Mouse (Mus musculus): ENCODE measurements around the gene Maz. TPM values are rescaled to one million over a fixed set of nuclear protein-coding genes. Genes with fewer than 3 reads are reported as not detected.

Maz gene
- polyA plus RNA-seq, 1 experiment from 2014 or later = 68.3 TPM

- Histone ChIP-seq H3K4me1 (ENCODE audit: control insufficient read depth, insufficient read depth, low read length) (peaks cover 15% of the 10 kb centered on the region), H3K9me3 (ENCODE audit: control insufficient read depth, low read length) (no peaks in the 10 kb centered on the region), H3K36me3 (ENCODE audit: control insufficient read depth, insufficient read depth, low read length) (peaks cover 27% of the 10 kb centered on the region), H3K27ac (replicated peaks; ENCODE audit: low read depth, low read length) (no peak overlapping the region), H3K4me2 (ENCODE audit: low read length) (no peak overlapping the region), H3K27me3 (ENCODE audit: control insufficient read depth, insufficient read depth, low read length) (no peaks in the 10 kb centered on the region), H3K9ac (replicated peaks; ENCODE audit: low read length) (no peak overlapping the region), H3K4me3 (replicated peaks; ENCODE audit: low read depth, low read length) (no peak overlapping the region)
- 94% methylated on average over 6 of the region's 6 CpGs for WGBS
- ATAC-seq (ENCODE audit: low FRiP score, low TSS enrichment) (no peak), DNase-seq (no peak)
Measured at GRCm38 (mm10) chr7:127013385-127013784, 13.5 kb downstream of the Maz start.

GRCm38 (mm10) chr7:127012845-127013244 lies 14.0 kb downstream of the Maz start:
- WGBS = 93% methylated on average over 10 of the region's 10 CpGs
- H3K27ac ChIP-seq (replicated peaks; ENCODE audit: low read depth, low read length) = no peak overlapping the region
- no peaks in the 10 kb centered on the region for H3K9me3 ChIP-seq (ENCODE audit: control insufficient read depth, low read length)
- ATAC-seq (ENCODE audit: low FRiP score, low TSS enrichment) (no peak), DNase-seq (no peak)
- H3K4me2 ChIP-seq (ENCODE audit: low read length) = no peak overlapping the region
- H3K27me3 ChIP-seq (ENCODE audit: control insufficient read depth, insufficient read depth, low read length) = no peaks in the 10 kb centered on the region
- peaks cover 14% of the 10 kb centered on the region for H3K4me1 ChIP-seq (ENCODE audit: control insufficient read depth, insufficient read depth, low read length)
- no peak overlapping the region for H3K9ac ChIP-seq (replicated peaks; ENCODE audit: low read length)
- H3K4me3 ChIP-seq (replicated peaks; ENCODE audit: low read depth, low read length) = no peak overlapping the region
- H3K36me3 ChIP-seq (ENCODE audit: control insufficient read depth, insufficient read depth, low read length) = peaks cover 27% of the 10 kb centered on the region

GRCm38 (mm10) chr7:127012374-127012773 lies 14.5 kb downstream of the Maz start:
- Histone ChIP-seq H3K36me3 (ENCODE audit: control insufficient read depth, insufficient read depth, low read length) (peaks cover 27% of the 10 kb centered on the region), H3K27ac (replicated peaks; ENCODE audit: low read depth, low read length) (no peak overlapping the region), H3K4me3 (replicated peaks; ENCODE audit: low read depth, low read length) (no peak overlapping the region), H3K9ac (replicated peaks; ENCODE audit: low read length) (no peak overlapping the region), H3K27me3 (ENCODE audit: control insufficient read depth, insufficient read depth, low read length) (no peaks in the 10 kb centered on the region), H3K9me3 (ENCODE audit: control insufficient read depth, low read length) (no peaks in the 10 kb centered on the region), H3K4me1 (ENCODE audit: control insufficient read depth, insufficient read depth, low read length) (peaks cover 10% of the 10 kb centered on the region), H3K4me2 (ENCODE audit: low read length) (no peak overlapping the region)
- DNase-seq = no peak
- 92% methylated on average over 6 of the region's 6 CpGs for WGBS
- ATAC-seq (ENCODE audit: low FRiP score, low TSS enrichment) = no peak

DNA sequence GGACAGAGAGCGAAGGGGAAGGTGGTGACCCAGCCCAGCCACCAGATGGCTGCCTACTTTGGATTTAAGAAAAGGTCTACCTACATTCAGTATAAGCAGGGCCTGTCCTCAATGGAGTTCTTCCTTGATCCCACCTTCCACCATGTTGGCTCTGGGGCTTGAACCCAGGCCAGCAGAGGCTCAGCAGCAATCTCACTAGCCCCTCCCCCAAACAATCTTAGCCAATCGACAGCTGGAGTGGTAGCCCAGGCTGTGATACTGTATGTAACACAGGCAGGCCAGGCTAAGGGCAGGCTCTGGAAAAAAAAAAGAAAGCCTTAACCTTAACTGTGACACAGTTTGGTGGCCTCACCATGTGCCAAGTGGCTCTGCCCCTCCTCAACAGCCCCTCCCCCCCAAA lies 15.1 kb downstream of the Maz start:
- Histone ChIP-seq H3K4me1 (ENCODE audit: control insufficient read depth, insufficient read depth, low read length) (peaks cover 10% of the 10 kb centered on the region), H3K4me2 (ENCODE audit: low read length) (no peak overlapping the region), H3K27me3 (ENCODE audit: control insufficient read depth, insufficient read depth, low read length) (no peaks in the 10 kb centered on the region), H3K27ac (replicated peaks; ENCODE audit: low read depth, low read length) (no peak overlapping the region), H3K4me3 (replicated peaks; ENCODE audit: low read depth, low read length) (no peak overlapping the region), H3K36me3 (ENCODE audit: control insufficient read depth, insufficient read depth, low read length) (peaks cover 27% of the 10 kb centered on the region), H3K9ac (replicated peaks; ENCODE audit: low read length) (no peak overlapping the region), H3K9me3 (ENCODE audit: control insufficient read depth, low read length) (no peaks in the 10 kb centered on the region)
- no peak for DNase-seq
- no peak for ATAC-seq (ENCODE audit: low FRiP score, low TSS enrichment)
- 67% methylated on average over 2 of the region's 2 CpGs for WGBS

- H3K36me3 ChIP-seq (ENCODE audit: control insufficient read depth, insufficient read depth, low read length) = peaks cover 27% of the 10 kb centered on the region
- no peak overlapping the region for H3K4me2 ChIP-seq (ENCODE audit: low read length)
- WGBS = 92% methylated on average over 2 of the region's 2 CpGs
- H3K9me3 ChIP-seq (ENCODE audit: control insufficient read depth, low read length) = no peaks in the 10 kb centered on the region
- no peaks in the 10 kb centered on the region for H3K27me3 ChIP-seq (ENCODE audit: control insufficient read depth, insufficient read depth, low read length)
- H3K4me3 ChIP-seq (replicated peaks; ENCODE audit: low read depth, low read length) = no peak overlapping the region
- H3K27ac ChIP-seq (replicated peaks; ENCODE audit: low read depth, low read length) = no peak overlapping the region
- DNase-seq = no peak
- ATAC-seq (ENCODE audit: low FRiP score, low TSS enrichment) = no peak
- peaks cover 10% of the 10 kb centered on the region for H3K4me1 ChIP-seq (ENCODE audit: control insufficient read depth, insufficient read depth, low read length)
- H3K9ac ChIP-seq (replicated peaks; ENCODE audit: low read length) = no peak overlapping the region
Measured at GRCm38 (mm10) chr7:127011051-127011450, 15.8 kb downstream of the Maz start.

DNA sequence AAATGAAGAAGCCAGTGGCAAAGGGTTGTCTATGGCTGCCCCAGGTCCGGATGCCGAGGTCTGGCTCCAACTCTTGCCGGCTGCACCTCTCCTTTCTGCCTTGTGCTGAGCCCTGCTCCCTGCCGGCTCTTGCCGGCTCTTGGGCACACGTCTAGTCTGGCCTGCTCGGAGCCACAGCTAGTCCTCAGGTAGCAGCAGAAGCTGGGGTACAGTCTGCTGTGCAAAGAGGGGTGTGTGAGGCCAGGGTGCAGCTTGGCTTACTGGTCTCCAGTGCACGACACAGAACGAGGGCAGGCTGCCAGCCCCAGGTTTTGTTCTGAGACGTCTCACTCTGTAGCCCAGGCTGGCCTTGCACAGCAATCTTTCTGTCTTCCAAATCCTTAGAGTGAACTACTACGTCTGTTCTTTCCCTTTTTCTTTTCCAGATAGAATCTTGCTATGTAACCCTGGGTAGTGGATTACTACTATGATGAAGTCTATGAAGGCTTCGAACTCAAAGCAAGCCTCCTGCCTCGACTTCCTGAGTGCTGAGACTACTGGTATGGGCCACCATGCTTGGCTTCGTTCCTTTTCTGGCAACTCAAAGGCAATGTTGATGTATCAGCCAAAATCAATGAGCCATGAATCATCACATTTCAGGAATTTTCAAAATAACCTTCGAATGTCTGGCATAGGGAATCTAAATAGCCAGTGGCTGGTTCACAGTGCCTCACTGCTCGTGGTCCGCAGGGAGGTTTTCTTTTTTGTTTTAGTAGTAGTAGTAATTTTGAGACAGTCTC lies 17.3 kb downstream of the Maz start:
- Histone ChIP-seq H3K4me1 (ENCODE audit: control insufficient read depth, insufficient read depth, low read length) (no peaks in the 10 kb centered on the region), H3K27ac (replicated peaks; ENCODE audit: low read depth, low read length) (no peak overlapping the region), H3K4me2 (ENCODE audit: low read length) (no peak overlapping the region), H3K9me3 (ENCODE audit: control insufficient read depth, low read length) (no peaks in the 10 kb centered on the region), H3K36me3 (ENCODE audit: control insufficient read depth, insufficient read depth, low read length) (peaks cover 17% of the 10 kb centered on the region; the same call in 1 of the 2 replicates), H3K27me3 (ENCODE audit: control insufficient read depth, insufficient read depth, low read length) (no peaks in the 10 kb centered on the region), H3K4me3 (replicated peaks; ENCODE audit: low read depth, low read length) (no peak overlapping the region), H3K9ac (replicated peaks; ENCODE audit: low read length) (no peak overlapping the region)
- no peak for ATAC-seq (ENCODE audit: low FRiP score, low TSS enrichment)
- DNase-seq = no peak
- WGBS = 84% methylated on average over 17 of the region's 17 CpGs

GRCm38 (mm10) chr7:127008239-127009019 lies 18.4 kb downstream of the Maz start:
- ATAC-seq (ENCODE audit: low FRiP score, low TSS enrichment) = no peak; the same call in 1 of the 2 replicates
- Histone ChIP-seq H3K36me3 (ENCODE audit: control insufficient read depth, insufficient read depth, low read length) (peaks cover 6% of the 10 kb centered on the region; the same call in 1 of the 2 replicates), H3K4me2 (ENCODE audit: low read length) (no peak overlapping the region), H3K27me3 (ENCODE audit: control insufficient read depth, insufficient read depth, low read length) (no peaks in the 10 kb centered on the region), H3K4me1 (ENCODE audit: control insufficient read depth, insufficient read depth, low read length) (no peaks in the 10 kb centered on the region), H3K9me3 (ENCODE audit: control insufficient read depth, low read length) (no peaks in the 10 kb centered on the region), H3K9ac (replicated peaks; ENCODE audit: low read length) (no peak overlapping the region), H3K27ac (replicated peaks; ENCODE audit: low read depth, low read length) (no peak overlapping the region; the same call in 1 of the 2 replicates), H3K4me3 (replicated peaks; ENCODE audit: low read depth, low read length) (no peak overlapping the region)
- DNase-seq = no peak
- WGBS = 61% methylated on average over 9 of the region's 9 CpGs

- DNase-seq (no peak), ATAC-seq (ENCODE audit: low FRiP score, low TSS enrichment) (no peak)
- no peak overlapping the region for H3K4me2 ChIP-seq (ENCODE audit: low read length)
- H3K27me3 ChIP-seq (ENCODE audit: control insufficient read depth, insufficient read depth, low read length) = no peaks in the 10 kb centered on the region
- no peak overlapping the region for H3K4me3 ChIP-seq (replicated peaks; ENCODE audit: low read depth, low read length)
- no peaks in the 10 kb centered on the region for H3K9me3 ChIP-seq (ENCODE audit: control insufficient read depth, low read length)
- 83% methylated on average over 6 of the region's 6 CpGs for WGBS
- peaks cover 2% of the 10 kb centered on the region; the same call in 1 of the 2 replicates for H3K36me3 ChIP-seq (ENCODE audit: control insufficient read depth, insufficient read depth, low read length)
- no peak overlapping the region for H3K9ac ChIP-seq (replicated peaks; ENCODE audit: low read length)
- no peak overlapping the region for H3K27ac ChIP-seq (replicated peaks; ENCODE audit: low read depth, low read length)
- H3K4me1 ChIP-seq (ENCODE audit: control insufficient read depth, insufficient read depth, low read length) = no peaks in the 10 kb centered on the region
Measured at GRCm38 (mm10) chr7:127007313-127008024, 19.4 kb downstream of the Maz start.
